Mouse (Mus musculus): ENCODE results near the gene Trp73. TPM values are rescaled to one million over a fixed set of nuclear protein-coding genes. Genes with fewer than 3 reads are reported as not detected.
A peak's percentile ranks its signal among the peaks of the same experiment; 100 is the strongest.

Trp73 gene
- polyA plus RNA-seq, 1 experiment from 2014 or later: 0.18 TPM

DNA sequence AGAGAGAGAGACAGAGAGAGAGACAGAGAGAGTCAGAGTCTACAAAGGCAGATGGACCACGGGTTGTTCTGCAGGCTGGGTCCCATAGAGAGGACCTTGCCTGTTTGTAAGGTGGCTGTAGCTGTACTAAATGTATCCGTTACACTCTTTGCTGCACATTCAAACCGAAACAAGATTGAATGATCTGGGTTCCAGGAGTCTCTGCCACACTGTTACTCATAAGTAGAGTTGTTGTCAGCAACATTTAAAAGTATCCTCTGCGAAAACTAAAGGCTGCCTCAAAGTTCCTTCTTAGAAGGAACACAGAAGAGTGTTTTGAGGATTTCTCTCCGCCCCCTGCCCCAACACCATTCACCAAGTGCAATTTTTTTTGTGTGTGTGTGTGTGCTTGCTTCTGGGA, 2.9 kb downstream of the Trp73 start:
- Histone ChIP-seq H3K9me3 (ENCODE audit: control insufficient read depth, low read length) (no peaks in the 10 kb centered on the region), H3K27me3 (replicated peaks; ENCODE audit: control insufficient read depth, insufficient read depth, low read length) (peaks cover 74% of the 10 kb centered on the region), H3K36me3 (ENCODE audit: control insufficient read depth, insufficient read depth, low read length) (no peaks in the 10 kb centered on the region), H3K9ac (ENCODE audit: low read depth, low read length) (no peak overlapping the region), H3K4me3 (ENCODE audit: low read depth, low read length) (no peak overlapping the region), H3K4me1 (replicated peaks; ENCODE audit: control insufficient read depth, insufficient read depth, low read length) (peaks cover 4% of the 10 kb centered on the region; the same call in 1 of the 2 replicates), H3K27ac (ENCODE audit: low read depth, low read length) (no peak overlapping the region), H3K4me2 (no peak overlapping the region)
- ATAC-seq (replicated peaks; ENCODE audit: low FRiP score) (no peak), DNase-seq (ENCODE audit: low spot score) (no peak)
- 62% methylated on average over 5 of the region's 5 CpGs for WGBS

DNA sequence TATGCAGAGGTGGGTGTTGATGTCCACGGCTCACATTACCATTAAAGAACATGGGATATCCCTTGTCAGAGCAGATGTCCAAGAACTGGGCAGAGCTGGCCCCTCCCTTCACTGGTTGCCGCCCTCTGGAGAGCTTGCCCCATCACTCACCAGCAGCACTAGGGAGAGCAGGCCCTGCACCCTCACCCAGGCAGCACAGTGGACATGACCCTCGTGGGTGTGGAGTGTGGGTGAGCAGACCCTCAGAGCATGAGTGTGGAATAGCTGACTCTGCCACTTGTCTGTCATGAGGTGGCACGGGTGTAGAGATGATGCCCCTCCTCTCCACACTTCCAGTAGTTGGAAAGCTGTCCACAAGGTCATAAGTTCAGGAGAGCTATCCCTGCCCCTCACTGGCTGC, 5.2 kb downstream of the Trp73 start:
- ATAC-seq (replicated peaks; ENCODE audit: low FRiP score): 0 out of 2 replicates have a peak, but pooled peaks have one; percentile 20
- Histone ChIP-seq H3K9me3 (ENCODE audit: control insufficient read depth, low read length) (no peaks in the 10 kb centered on the region), H3K9ac (ENCODE audit: low read depth, low read length) (no peak overlapping the region), H3K4me1 (replicated peaks; ENCODE audit: control insufficient read depth, insufficient read depth, low read length) (no peaks in the 10 kb centered on the region), H3K36me3 (ENCODE audit: control insufficient read depth, insufficient read depth, low read length) (no peaks in the 10 kb centered on the region), H3K4me3 (ENCODE audit: low read depth, low read length) (no peak overlapping the region), H3K27ac (ENCODE audit: low read depth, low read length) (no peak overlapping the region), H3K27me3 (replicated peaks; ENCODE audit: control insufficient read depth, insufficient read depth, low read length) (peaks cover 53% of the 10 kb centered on the region), H3K4me2 (no peak overlapping the region)
- 60% methylated on average over 4 of the region's 4 CpGs for WGBS
- no peak for DNase-seq (ENCODE audit: low spot score)

DNA sequence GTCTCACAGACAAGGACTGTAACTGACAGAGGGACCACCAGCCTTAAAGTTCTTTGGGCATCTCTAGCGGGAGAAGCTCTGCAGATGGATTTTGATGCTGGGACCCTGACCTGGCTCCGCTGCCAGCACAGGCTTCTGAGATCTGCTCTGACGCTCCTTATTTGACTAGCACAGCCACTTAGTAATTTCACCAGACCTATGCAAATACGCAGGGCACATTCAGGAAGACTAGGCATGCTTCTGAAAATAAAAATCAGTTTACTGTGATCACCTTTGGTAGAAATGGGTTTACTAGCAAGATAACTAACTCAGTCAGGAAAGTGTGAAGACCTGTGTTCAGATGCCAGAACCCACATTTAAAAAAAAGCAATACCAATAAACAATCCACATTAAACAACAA, 8.1 kb downstream of the Trp73 start:
- H3K27ac ChIP-seq (ENCODE audit: low read depth, low read length): no peak overlapping the region
- H3K4me2 ChIP-seq: no peak overlapping the region
- no peaks in the 10 kb centered on the region for H3K36me3 ChIP-seq (ENCODE audit: control insufficient read depth, insufficient read depth, low read length)
- DNase-seq (ENCODE audit: low spot score) (no peak), ATAC-seq (replicated peaks; ENCODE audit: low FRiP score) (no peak)
- WGBS: 70% methylated on average over 4 of the region's 4 CpGs
- no peaks in the 10 kb centered on the region for H3K4me1 ChIP-seq (replicated peaks; ENCODE audit: control insufficient read depth, insufficient read depth, low read length)
- no peak overlapping the region for H3K4me3 ChIP-seq (ENCODE audit: low read depth, low read length)
- H3K27me3 ChIP-seq (replicated peaks; ENCODE audit: control insufficient read depth, insufficient read depth, low read length): peaks cover 28% of the 10 kb centered on the region
- no peaks in the 10 kb centered on the region for H3K9me3 ChIP-seq (ENCODE audit: control insufficient read depth, low read length)
- H3K9ac ChIP-seq (ENCODE audit: low read depth, low read length): no peak overlapping the region

DNA sequence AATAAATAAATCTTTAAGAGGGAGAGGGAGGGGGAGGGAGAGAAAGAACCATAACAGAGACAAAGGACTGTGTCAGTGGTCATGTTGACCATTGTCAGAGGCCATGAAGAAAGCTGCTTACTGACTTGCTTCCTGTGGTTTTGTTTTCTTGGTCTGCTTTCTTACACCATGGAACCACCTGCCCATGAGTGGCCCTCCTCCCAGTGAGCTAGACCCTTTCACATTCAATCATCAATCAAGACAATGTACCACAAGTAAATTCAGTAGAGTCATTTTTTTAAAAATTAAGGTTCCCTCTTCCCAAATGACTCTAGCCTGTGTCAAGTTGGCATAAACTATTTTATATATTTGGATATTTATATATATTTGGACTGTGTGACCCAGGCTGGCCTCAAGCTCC, 10.1 kb downstream of the Trp73 start:
- Histone ChIP-seq H3K27ac (ENCODE audit: low read depth, low read length) (no peak overlapping the region), H3K27me3 (replicated peaks; ENCODE audit: control insufficient read depth, insufficient read depth, low read length) (peaks cover 16% of the 10 kb centered on the region), H3K9ac (ENCODE audit: low read depth, low read length) (no peak overlapping the region), H3K4me2 (no peak overlapping the region), H3K4me3 (ENCODE audit: low read depth, low read length) (no peak overlapping the region), H3K9me3 (ENCODE audit: control insufficient read depth, low read length) (no peaks in the 10 kb centered on the region), H3K4me1 (replicated peaks; ENCODE audit: control insufficient read depth, insufficient read depth, low read length) (no peaks in the 10 kb centered on the region), H3K36me3 (ENCODE audit: control insufficient read depth, insufficient read depth, low read length) (no peaks in the 10 kb centered on the region)
- ATAC-seq (replicated peaks; ENCODE audit: low FRiP score) (no peak), DNase-seq (ENCODE audit: low spot score) (no peak)

DNA sequence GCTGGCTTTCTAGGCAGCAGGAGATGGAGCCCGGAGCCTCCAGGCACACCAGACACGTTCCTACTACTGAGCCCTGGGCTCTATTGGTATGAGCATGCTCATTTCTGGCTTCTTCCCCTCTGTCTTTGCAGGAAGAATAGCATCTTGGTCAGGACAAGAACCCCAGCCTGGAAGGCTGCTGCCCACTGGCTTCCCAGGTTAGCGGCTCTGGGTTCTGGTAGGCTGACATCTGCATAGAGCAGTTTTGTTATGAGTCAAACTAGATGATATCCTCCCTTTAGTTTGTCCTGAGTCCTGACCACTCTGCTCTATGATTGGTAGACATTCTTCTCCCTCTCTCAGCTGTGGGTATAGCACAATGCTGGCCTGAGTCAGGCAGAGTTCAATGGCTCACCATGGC, 12.7 kb downstream of the Trp73 start:
- Histone ChIP-seq H3K36me3 (ENCODE audit: control insufficient read depth, insufficient read depth, low read length) (no peaks in the 10 kb centered on the region), H3K27ac (ENCODE audit: low read depth, low read length) (no peak overlapping the region), H3K27me3 (replicated peaks; ENCODE audit: control insufficient read depth, insufficient read depth, low read length) (peaks cover 5% of the 10 kb centered on the region), H3K4me2 (no peak overlapping the region), H3K9ac (ENCODE audit: low read depth, low read length) (no peak overlapping the region), H3K9me3 (ENCODE audit: control insufficient read depth, low read length) (no peaks in the 10 kb centered on the region), H3K4me1 (replicated peaks; ENCODE audit: control insufficient read depth, insufficient read depth, low read length) (peaks cover 7% of the 10 kb centered on the region), H3K4me3 (ENCODE audit: low read depth, low read length) (no peak overlapping the region)
- ATAC-seq (replicated peaks; ENCODE audit: low FRiP score) (no peak), DNase-seq (ENCODE audit: low spot score) (no peak)
- WGBS: 74% methylated on average over 3 of the region's 3 CpGs

DNA sequence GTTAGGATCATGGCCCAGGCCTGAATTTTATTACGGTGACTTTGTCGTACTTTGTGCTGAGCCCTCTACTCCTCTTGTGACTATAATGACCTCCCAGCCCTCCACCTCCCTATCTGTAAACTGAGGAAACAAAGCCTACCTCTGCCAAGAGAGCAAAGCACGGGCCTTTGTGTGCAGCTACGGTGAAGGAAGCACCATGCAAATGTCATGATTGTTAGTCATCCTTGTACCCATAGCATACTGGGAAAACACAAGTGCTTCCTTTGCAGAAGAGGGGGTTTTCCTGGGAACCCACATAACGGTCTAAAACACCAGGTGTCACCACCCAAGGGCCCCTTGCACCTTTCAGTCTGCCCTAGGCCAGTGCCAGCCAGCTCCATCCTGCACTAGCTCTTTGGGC, 14.8 kb downstream of the Trp73 start:
- Histone ChIP-seq H3K27me3 (replicated peaks; ENCODE audit: control insufficient read depth, insufficient read depth, low read length) (peaks cover 5% of the 10 kb centered on the region; the same call in 1 of the 2 replicates), H3K4me1 (replicated peaks; ENCODE audit: control insufficient read depth, insufficient read depth, low read length) (peaks cover 16% of the 10 kb centered on the region), H3K27ac (ENCODE audit: low read depth, low read length) (no peak overlapping the region), H3K36me3 (ENCODE audit: control insufficient read depth, insufficient read depth, low read length) (no peaks in the 10 kb centered on the region), H3K4me3 (ENCODE audit: low read depth, low read length) (no peak overlapping the region), H3K9ac (ENCODE audit: low read depth, low read length) (no peak overlapping the region), H3K9me3 (ENCODE audit: control insufficient read depth, low read length) (no peaks in the 10 kb centered on the region), H3K4me2 (no peak overlapping the region)
- DNase-seq (ENCODE audit: low spot score) (no peak), ATAC-seq (replicated peaks; ENCODE audit: low FRiP score) (no peak)
- 58% methylated on average over 5 of the region's 5 CpGs for WGBS

DNA sequence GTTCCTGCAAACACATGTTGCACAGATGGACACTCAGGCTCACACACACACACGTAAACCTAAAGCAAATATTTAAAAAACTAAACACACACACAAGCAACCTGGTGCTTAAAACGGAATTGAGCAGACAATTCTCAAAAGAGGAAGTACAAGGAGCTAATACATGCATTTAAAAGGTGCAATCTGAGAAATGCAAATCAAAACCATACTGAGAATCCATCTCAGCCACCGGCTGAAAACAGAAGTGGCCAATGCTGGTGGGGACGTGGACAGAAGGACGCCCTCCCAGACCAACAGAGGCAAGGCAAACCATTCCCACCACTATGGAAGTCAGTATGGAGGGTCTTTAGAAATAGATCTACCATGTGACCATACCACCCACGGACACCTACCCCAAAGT, 16.5 kb downstream of the Trp73 start:
- 66% methylated on average over 6 of the region's 6 CpGs for WGBS
- H3K27ac ChIP-seq (ENCODE audit: low read depth, low read length): no peak overlapping the region
- H3K9me3 ChIP-seq (ENCODE audit: control insufficient read depth, low read length): no peaks in the 10 kb centered on the region
- H3K4me1 ChIP-seq (replicated peaks; ENCODE audit: control insufficient read depth, insufficient read depth, low read length): peaks cover 22% of the 10 kb centered on the region
- H3K9ac ChIP-seq (ENCODE audit: low read depth, low read length): no peak overlapping the region
- H3K27me3 ChIP-seq (replicated peaks; ENCODE audit: control insufficient read depth, insufficient read depth, low read length): 0 out of 2 replicates have a peak, but pooled peaks cover 2% of the 10 kb centered on the region
- no peak overlapping the region for H3K4me3 ChIP-seq (ENCODE audit: low read depth, low read length)
- no peaks in the 10 kb centered on the region for H3K36me3 ChIP-seq (ENCODE audit: control insufficient read depth, insufficient read depth, low read length)
- DNase-seq (ENCODE audit: low spot score) (no peak), ATAC-seq (replicated peaks; ENCODE audit: low FRiP score) (no peak)
- no peak overlapping the region for H3K4me2 ChIP-seq

DNA sequence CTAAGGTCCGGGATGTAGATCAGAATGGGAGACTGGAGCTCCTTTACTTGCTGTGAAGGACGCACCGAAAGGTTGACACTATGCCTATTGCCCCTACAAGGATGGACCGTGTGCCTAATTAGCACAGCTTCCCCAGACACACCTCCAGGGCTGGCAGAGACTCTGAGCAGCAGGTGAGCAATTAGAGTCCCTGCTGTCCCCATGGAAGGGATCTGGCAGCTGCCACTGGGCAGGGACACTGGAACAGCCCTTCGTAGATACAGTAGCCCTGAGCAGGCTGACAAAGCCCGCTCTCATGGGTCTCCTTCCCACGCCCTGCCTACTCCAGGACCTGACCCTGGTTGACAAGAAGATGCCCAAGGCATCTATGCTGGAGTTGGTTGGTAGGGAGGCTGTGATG, 17.6 kb downstream of the Trp73 start:
- no peaks in the 10 kb centered on the region for H3K9me3 ChIP-seq (ENCODE audit: control insufficient read depth, low read length)
- peak overlapping the region; percentile 41 for H3K4me2 ChIP-seq
- DNase-seq (ENCODE audit: low spot score): no peak
- whole genome bisulfite sequencing: 65% methylated on average over 7 of the region's 7 CpGs
- no peaks in the 10 kb centered on the region for H3K27me3 ChIP-seq (replicated peaks; ENCODE audit: control insufficient read depth, insufficient read depth, low read length)
- H3K4me1 ChIP-seq (replicated peaks; ENCODE audit: control insufficient read depth, insufficient read depth, low read length): peaks cover 23% of the 10 kb centered on the region
- H3K9ac ChIP-seq (ENCODE audit: low read depth, low read length): no peak overlapping the region
- H3K27ac ChIP-seq (ENCODE audit: low read depth, low read length): peak overlapping the region; percentile 89
- H3K36me3 ChIP-seq (ENCODE audit: control insufficient read depth, insufficient read depth, low read length): no peaks in the 10 kb centered on the region
- ATAC-seq (replicated peaks; ENCODE audit: low FRiP score): peak; percentile 32; the same call in 1 of the 2 replicates
- H3K4me3 ChIP-seq (ENCODE audit: low read depth, low read length): no peak overlapping the region

DNA sequence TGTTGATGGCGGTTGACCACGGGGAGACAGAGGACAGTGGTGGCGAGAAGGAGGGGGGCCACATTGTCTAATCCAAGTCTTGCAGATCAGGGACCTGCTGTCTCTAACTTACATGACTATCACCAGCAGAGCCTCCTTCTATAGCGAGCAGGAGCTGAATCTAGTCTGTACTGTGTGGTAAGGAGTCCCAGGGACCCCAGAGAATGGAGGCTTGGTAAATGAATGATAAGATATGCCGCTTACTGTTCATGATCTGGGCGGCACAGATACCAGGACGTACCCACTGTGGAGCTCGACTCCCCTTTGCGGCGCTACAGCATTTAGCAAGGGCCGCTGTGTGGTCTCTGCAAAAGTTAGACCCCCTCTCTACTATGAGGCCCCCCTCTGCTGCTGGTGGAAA, 18.2 kb downstream of the Trp73 start:
- H3K4me1 ChIP-seq (replicated peaks; ENCODE audit: control insufficient read depth, insufficient read depth, low read length): peaks cover 23% of the 10 kb centered on the region

More for the DNA sequence above, 18.2 kb downstream of the Trp73 start:
- Histone ChIP-seq H3K9ac (ENCODE audit: low read depth, low read length) (no peak overlapping the region; the same call in 1 of the 2 replicates), H3K9me3 (ENCODE audit: control insufficient read depth, low read length) (no peaks in the 10 kb centered on the region), H3K36me3 (ENCODE audit: control insufficient read depth, insufficient read depth, low read length) (no peaks in the 10 kb centered on the region), H3K27me3 (replicated peaks; ENCODE audit: control insufficient read depth, insufficient read depth, low read length) (no peaks in the 10 kb centered on the region), H3K4me3 (ENCODE audit: low read depth, low read length) (no peak overlapping the region), H3K27ac (ENCODE audit: low read depth, low read length) (peak overlapping the region; percentile 89), H3K4me2 (peak overlapping the region; percentile 41)
- no peak for DNase-seq (ENCODE audit: low spot score)
- peak; percentile 97 for ATAC-seq (replicated peaks; ENCODE audit: low FRiP score)
- 51% methylated on average over 11 of the region's 11 CpGs for WGBS

All from liver, embryonic 11.5 days (tissue).